Mouse (Mus musculus) hindbrain, postnatal 0 days (tissue): ENCODE results near the gene Kmt2c. TPM values are rescaled to one million over a fixed set of nuclear protein-coding genes. Genes with fewer than 3 reads are reported as not detected.

ENCODE experiments used
- ATAC-seq: fragments of 200-750 bp; cut with Nextera tagmentation; 2 replicates; pipeline ENCODE4 v1.8.0; 2017; ENCODE audit warnings: mild to moderate bottlenecking, moderate TSS enrichment, moderate library complexity
- DNase-seq: peaks from one replicate; pipeline ENCODE4 v3.0.0-alpha.2; 2015; ENCODE audit warnings: low spot score
- H3K27ac ChIP-seq: fragments of 300-500 bp; sonication (generic); 2 replicates; pipeline ENCODE4 v1.5.1; 2014; ENCODE audit warnings: mild to moderate bottlenecking
- H3K27me3 ChIP-seq: fragments of 300-500 bp; sonication (generic); 2 replicates; pipeline ENCODE4 v1.6.1; 2014; ENCODE audit warnings: low read length, mixed read lengths; ENCODE audit not compliant: insufficient read depth
- H3K36me3 ChIP-seq: fragments of 300-500 bp; sonication (generic); 2 replicates; pipeline ENCODE4 v1.6.1; 2014; ENCODE audit warnings: low read length, mixed read lengths; ENCODE audit not compliant: insufficient read depth
- H3K4me1 ChIP-seq: fragments of 300-500 bp; sonication (generic); 2 replicates; pipeline ENCODE4 v1.6.1; 2014; ENCODE audit warnings: antibody characterized with exemption, low read length, mixed read lengths; ENCODE audit not compliant: insufficient read depth
- H3K4me2 ChIP-seq: fragments of 300-500 bp; sonication (generic); 2 replicates; pipeline ENCODE4 v1.6.1; 2014; ENCODE audit warnings: low read depth, mild to moderate bottlenecking, low read length, moderate library complexity, mixed read lengths
- H3K4me3 ChIP-seq: fragments of 300-500 bp; sonication (generic); 2 replicates; pipeline ENCODE4 v1.5.1; 2014; ENCODE audit warnings: low read length
- H3K9ac ChIP-seq: fragments of 300-500 bp; sonication (generic); replicated peaks from 2 replicates; pipeline ENCODE4 v1.6.1; 2014; ENCODE audit warnings: mild to moderate bottlenecking, low read length, moderate library complexity, mixed read lengths
- H3K9me3 ChIP-seq: fragments of 300-500 bp; sonication (generic); 2 replicates; pipeline ENCODE4 v1.6.1; 2016; ENCODE audit warnings: low read length, mixed read lengths
- CTCF ChIP-seq: IDR thresholded peaks from 2 replicates; pipeline ENCODE4 v1.5.1; 2016; ENCODE audit warnings: antibody characterized with exemption, control low read depth, low read depth
- WGBS: fragments of 180-500 bp; shearing (Covaris S2); extraction: QIAGEN DNeasy Blood & Tissue Kit; methylation state at CpG from one replicate; pipeline ENCODE4 v1.1.7; 2014; 5-methylcytosine and 5-hydroxymethylcytosine counted together
- polyA plus RNA-seq: library from polyadenylated mRNA; unstranded; fragments of >200 nt; fragmentation: Nextera tagmentation; extraction: Ambion mirVana; gene quantifications from 2 replicates; pipeline ENCODE4 v1.2.1, GENCODE M21; 2015
- total RNA-seq: library from RNA; depleted of rRNA; stranded (reverse); fragments of >200 nt; gene quantifications from 2 replicates; pipeline ENCODE4 v1.2.3, GENCODE M21; 2014

Gene Kmt2c
- total and polyA plus RNA-seq, 2 experiments from 2014 or later: 10.8 to 46.5 TPM

DNA sequence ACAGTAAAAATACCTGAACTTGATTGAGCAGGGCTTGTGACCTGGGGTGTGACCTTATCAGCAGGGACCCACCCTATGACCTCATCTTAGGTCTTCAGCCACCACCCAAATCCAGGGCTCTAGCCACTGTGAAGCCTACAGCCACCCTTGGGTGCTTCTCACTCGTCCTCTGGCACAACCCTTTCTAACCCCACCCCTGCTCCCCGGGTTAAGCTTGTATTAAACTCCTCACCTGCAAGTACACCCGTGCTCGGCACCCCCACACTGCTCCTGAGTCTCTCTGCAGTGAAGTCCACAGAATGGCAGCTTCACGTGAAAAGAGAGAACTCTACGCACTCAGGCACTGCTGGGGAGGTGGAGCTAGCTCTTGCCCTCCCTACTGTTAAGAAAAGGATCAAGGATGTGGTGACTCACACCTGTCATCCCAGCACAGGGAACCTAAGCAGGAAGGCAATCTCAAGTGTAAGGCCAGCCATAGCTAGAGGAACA is 38.4 kb upstream of the Kmt2c start:
- no peaks in the 10 kb centered on the region for H3K27me3 ChIP-seq
- no peak overlapping the region for H3K4me3 ChIP-seq
- no peak overlapping the region for H3K9ac ChIP-seq
- H3K4me1 ChIP-seq: no peaks in the 10 kb centered on the region
- H3K4me2 ChIP-seq: no peak overlapping the region
- DNase-seq (no peak), ATAC-seq (no peak)
- TF ChIP-seq CTCF: no peak
- no peak overlapping the region for H3K27ac ChIP-seq
- WGBS: 46% methylated on average over 6 of the region's 6 CpGs
- no peaks in the 10 kb centered on the region for H3K9me3 ChIP-seq
- no peaks in the 10 kb centered on the region for H3K36me3 ChIP-seq

DNA sequence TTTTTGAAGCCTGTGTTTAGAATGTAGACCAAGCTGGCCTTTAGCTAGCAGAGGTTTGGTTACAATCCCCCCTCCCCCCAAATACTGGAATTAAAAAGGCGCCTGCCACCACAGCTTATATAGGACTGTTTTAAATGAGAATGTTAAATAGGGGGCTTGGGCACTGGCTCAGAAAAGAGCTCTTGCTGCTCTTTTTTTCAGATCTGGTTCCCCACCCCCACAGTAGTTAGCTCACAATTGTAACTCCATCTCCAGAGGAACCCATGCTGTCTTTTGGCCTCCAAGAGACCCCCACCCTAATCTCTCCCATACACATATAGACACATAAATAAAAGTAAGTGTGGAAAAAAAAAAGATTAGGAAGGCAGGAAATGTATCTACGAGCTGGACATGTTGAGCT is 37.9 kb upstream of the Kmt2c start:
- ATAC-seq (no peak), DNase-seq (no peak)
- Histone ChIP-seq H3K4me1 (no peaks in the 10 kb centered on the region), H3K27ac (no peak overlapping the region), H3K36me3 (no peaks in the 10 kb centered on the region), H3K27me3 (no peaks in the 10 kb centered on the region), H3K4me2 (no peak overlapping the region), H3K4me3 (no peak overlapping the region), H3K9ac (no peak overlapping the region), H3K9me3 (no peaks in the 10 kb centered on the region)
- WGBS: 48% methylated on average over 2 of the region's 2 CpGs
- TF ChIP-seq CTCF: no peak

DNA sequence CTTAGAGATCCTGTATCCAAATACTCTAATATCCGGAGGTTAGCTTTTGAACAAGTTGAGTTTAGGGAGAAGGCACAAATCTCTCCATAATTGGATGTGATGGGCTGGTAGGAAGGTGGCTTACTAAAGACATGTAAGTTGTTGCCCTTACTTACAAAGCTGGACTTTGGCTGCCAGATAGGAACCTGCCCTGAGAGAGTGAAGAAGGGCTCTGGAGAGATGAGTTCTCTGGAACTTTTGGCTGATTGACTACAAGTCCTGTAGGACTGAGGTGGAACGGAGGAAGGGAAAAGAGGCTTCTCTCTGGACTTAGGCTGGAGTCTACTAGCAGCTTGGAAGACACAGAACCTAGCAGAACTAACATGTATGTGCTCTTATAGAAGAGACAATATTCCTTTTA is 37.0 kb upstream of the Kmt2c start:
- WGBS: 92% methylated on average over 2 of the region's 2 CpGs
- Histone ChIP-seq H3K9me3 (no peaks in the 10 kb centered on the region), H3K4me3 (no peak overlapping the region), H3K4me1 (no peaks in the 10 kb centered on the region), H3K9ac (no peak overlapping the region), H3K4me2 (no peak overlapping the region), H3K27me3 (no peaks in the 10 kb centered on the region), H3K27ac (no peak overlapping the region), H3K36me3 (no peaks in the 10 kb centered on the region)
- DNase-seq: no peak
- no peak for TF ChIP-seq CTCF
- ATAC-seq: no peak

DNA sequence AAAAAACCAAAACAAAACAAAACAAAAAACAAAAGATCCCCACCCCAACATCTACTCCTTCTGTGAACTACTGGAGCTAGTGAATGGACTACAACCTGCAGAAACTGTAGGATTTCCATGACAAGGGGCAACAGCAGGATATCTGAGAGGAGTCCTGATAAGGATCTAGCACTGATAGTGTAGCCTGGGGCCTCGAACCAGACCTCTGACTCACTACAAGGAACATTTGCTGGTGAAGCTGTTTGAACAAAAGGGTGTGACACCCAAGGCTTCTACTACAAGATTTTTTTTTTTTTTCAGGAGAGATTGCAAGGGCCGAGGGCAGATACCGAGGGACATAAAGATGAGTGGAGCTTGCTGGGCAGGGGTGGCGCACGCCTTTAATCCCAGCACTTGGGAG is 34.7 kb upstream of the Kmt2c start:
- no peak overlapping the region for H3K4me3 ChIP-seq
- no peaks in the 10 kb centered on the region for H3K9me3 ChIP-seq

DNA sequence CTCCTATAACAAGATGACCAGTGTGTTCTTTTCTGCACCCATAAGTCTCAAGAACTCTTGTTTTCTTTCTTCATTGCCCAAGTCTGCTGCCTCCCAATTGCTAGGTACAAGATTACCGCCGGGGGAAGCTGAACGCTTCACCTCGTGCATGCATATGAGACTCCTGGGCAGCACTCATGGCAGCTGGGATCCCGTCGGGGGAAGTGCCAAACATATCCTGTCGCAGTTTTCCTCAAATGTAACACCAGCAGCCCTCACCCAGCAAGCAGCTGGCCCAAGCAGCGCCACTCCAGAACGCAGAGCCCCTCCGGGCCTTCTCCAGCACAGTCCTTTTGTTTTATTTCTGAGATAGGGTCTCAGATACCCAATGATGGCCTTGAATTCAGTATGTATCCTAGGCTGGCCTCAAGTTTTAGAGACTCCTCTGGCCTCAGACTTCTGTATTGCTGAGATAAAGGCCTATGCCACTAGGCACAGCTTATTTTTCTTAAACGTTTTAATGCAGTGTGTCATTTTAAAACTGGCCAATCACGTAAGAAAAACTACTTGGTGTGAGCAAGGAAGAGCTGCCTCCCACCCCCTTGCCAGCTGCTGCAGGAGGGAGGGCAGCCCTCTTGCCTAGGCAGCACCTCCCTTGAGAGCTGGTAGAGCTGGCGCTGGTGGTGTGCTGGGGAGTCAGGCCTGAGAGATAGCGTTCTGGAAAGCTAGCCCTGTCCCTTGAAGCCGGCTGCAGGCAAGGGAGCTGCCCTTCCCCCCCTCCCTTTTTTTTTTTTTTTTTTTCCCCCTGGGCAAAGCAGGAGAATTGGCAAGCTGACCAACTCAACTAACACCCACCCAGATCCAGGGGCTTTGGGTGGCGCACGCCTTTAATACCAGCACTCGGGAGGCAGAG is 33.9 kb upstream of the Kmt2c start:
- 47% methylated on average over 18 of the region's 18 CpGs for WGBS
- DNase-seq: no peak
- no peak overlapping the region for H3K4me3 ChIP-seq

More for the DNA sequence above, 34.7 kb upstream of the Kmt2c start:
- ATAC-seq (no peak), DNase-seq (no peak)
- Histone ChIP-seq H3K27ac (no peak overlapping the region), H3K4me1 (no peaks in the 10 kb centered on the region), H3K4me2 (no peak overlapping the region), H3K9ac (no peak overlapping the region), H3K36me3 (no peaks in the 10 kb centered on the region), H3K27me3 (no peaks in the 10 kb centered on the region)
- no peak for TF ChIP-seq CTCF
- WGBS: 87% methylated on average over 5 of the region's 5 CpGs

DNA sequence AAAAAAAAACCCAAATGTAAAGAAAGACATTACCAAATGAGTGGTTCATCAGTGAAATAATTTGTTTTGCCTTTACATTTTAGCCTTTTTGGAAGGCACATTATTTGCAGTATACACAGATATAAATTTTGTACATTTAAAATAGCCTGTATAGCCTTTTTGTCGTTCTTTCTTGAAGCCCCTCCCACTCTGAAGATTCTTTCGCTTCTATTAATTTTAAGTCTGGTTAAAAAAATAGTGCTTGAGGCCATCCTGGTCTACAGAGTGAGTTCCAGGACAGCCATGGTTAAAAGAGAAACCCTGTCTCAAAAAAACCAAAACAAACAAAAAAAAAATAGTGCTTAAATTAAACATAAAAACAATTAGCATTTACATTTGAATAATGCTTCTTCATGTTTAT is 32.0 kb upstream of the Kmt2c start:
- H3K36me3 ChIP-seq: no peaks in the 10 kb centered on the region
- peak overlapping the region; percentile 77 for H3K9ac ChIP-seq
- 0 out of 2 replicates have a peak, but pooled peaks cover 5% of the 10 kb centered on the region for H3K4me1 ChIP-seq
- no peaks in the 10 kb centered on the region for H3K27me3 ChIP-seq
- DNase-seq (no peak), ATAC-seq (no peak)
- H3K4me2 ChIP-seq: peak overlapping the region; percentile 78
- H3K9me3 ChIP-seq: no peaks in the 10 kb centered on the region
- 11% methylated on average over 2 of the region's 2 CpGs for WGBS
- peak overlapping the region; percentile 96 for H3K27ac ChIP-seq
- peak overlapping the region; percentile 64 for H3K4me3 ChIP-seq
- no peak for TF ChIP-seq CTCF

More for the DNA sequence above, 33.9 kb upstream of the Kmt2c start:
- TF ChIP-seq CTCF: no peak
- no peak for ATAC-seq
- H3K9me3 ChIP-seq: no peaks in the 10 kb centered on the region
- H3K4me1 ChIP-seq: no peaks in the 10 kb centered on the region
- no peak overlapping the region for H3K27ac ChIP-seq
- no peaks in the 10 kb centered on the region for H3K36me3 ChIP-seq
- H3K27me3 ChIP-seq: no peaks in the 10 kb centered on the region
- no peak overlapping the region for H3K4me2 ChIP-seq
- no peak overlapping the region for H3K9ac ChIP-seq
